Mouse (Mus musculus) embryonic fibroblast, embryonic 13.5 days (primary cell): Measurements from ENCODE around the gene Ttll7. TPM values are rescaled to one million over a fixed set of nuclear protein-coding genes. Genes with fewer than 3 reads are reported as not detected.

ENCODE experiments used
- H3K27ac ChIP-seq: 2 replicates; pipeline ENCODE4 v1.5.1; 2012; ENCODE audit warnings: low read length, control low read depth, inconsistent platforms; ENCODE audit not compliant: insufficient read depth
- H3K4me1 ChIP-seq: 2 replicates; pipeline ENCODE4 v1.6.1; 2011; ENCODE audit warnings: low read length; ENCODE audit not compliant: control insufficient read depth, insufficient read depth
- H3K4me3 ChIP-seq: 2 replicates; pipeline ENCODE4 v1.5.1; 2011; ENCODE audit warnings: mild to moderate bottlenecking, control low read depth, low read length; ENCODE audit not compliant: insufficient read depth
- CTCF ChIP-seq: IDR thresholded peaks from 2 replicates; pipeline ENCODE4 v1.5.1; 2011; ENCODE audit warnings: mild to moderate bottlenecking, control low read depth, low read length, moderate library complexity, borderline replicate concordance; ENCODE audit not compliant: insufficient read depth
- POLR2A ChIP-seq: IDR thresholded peaks from 2 replicates; pipeline ENCODE4 v1.6.1; 2011; ENCODE audit warnings: low read depth, mild to moderate bottlenecking, control low read depth, low read length, moderate library complexity
- polyA plus RNA-seq: library from polyadenylated mRNA; stranded (reverse); fragments of >200 nt; gene quantifications from 2 replicates; pipeline ENCODE4 v1.2.4, GENCODE M21; 2011; ENCODE audit warnings: low read depth; ENCODE audit not compliant: missing spikeins, insufficient read length

Ttll7 gene
- polyA plus RNA-seq, 1 experiment, result 7.0 TPM

GRCm38 (mm10) chr3:146964384-146964783 lies 112.2 kb downstream of the Ttll7 start:
- TF ChIP-seq POLR2A, result no peak
- TF ChIP-seq CTCF, result no peak

GRCm38 (mm10) chr3:146967242-146967641 lies 115.1 kb downstream of the Ttll7 start:
- Histone ChIP-seq H3K4me3 (no peak overlapping the region), H3K4me1 (no peaks in the 10 kb centered on the region), H3K27ac (no peak overlapping the region)
- TF ChIP-seq POLR2A (no peak), CTCF (no peak)

More at GRCm38 (mm10) chr3:146964384-146964783, 112.2 kb downstream of the Ttll7 start:
- no peaks in the 10 kb centered on the region for H3K4me1 ChIP-seq
- no peak overlapping the region for H3K4me3 ChIP-seq
- H3K27ac ChIP-seq, result no peak overlapping the region

GRCm38 (mm10) chr3:146967834-146968233 lies 115.7 kb downstream of the Ttll7 start:
- no peaks in the 10 kb centered on the region for H3K4me1 ChIP-seq
- no peak for TF ChIP-seq POLR2A
- no peak for TF ChIP-seq CTCF
- H3K4me3 ChIP-seq, result no peak overlapping the region

GRCm38 (mm10) chr3:146978272-146978671 lies 126.1 kb downstream of the Ttll7 start:
- TF ChIP-seq CTCF (no peak), POLR2A (no peak)
- H3K27ac ChIP-seq, result no peak overlapping the region
- H3K4me3 ChIP-seq, result no peak overlapping the region
- no peaks in the 10 kb centered on the region for H3K4me1 ChIP-seq

More at GRCm38 (mm10) chr3:146967834-146968233, 115.7 kb downstream of the Ttll7 start:
- no peak overlapping the region for H3K27ac ChIP-seq

GRCm38 (mm10) chr3:146993834-146994669 lies 141.9 kb downstream of the Ttll7 start:
- TF ChIP-seq POLR2A (no peak), CTCF (peak; percentile 76)
- Histone ChIP-seq H3K4me3 (no peak overlapping the region), H3K27ac (no peak overlapping the region), H3K4me1 (no peaks in the 10 kb centered on the region)

- Histone ChIP-seq H3K4me3 (no peak overlapping the region), H3K27ac (no peak overlapping the region), H3K4me1 (no peaks in the 10 kb centered on the region)
- TF ChIP-seq CTCF (no peak), POLR2A (no peak)
Measured at GRCm38 (mm10) chr3:146994670-146995415, 142.7 kb downstream of the Ttll7 start.

- TF ChIP-seq POLR2A (no peak), CTCF (no peak)
- H3K4me3 ChIP-seq, result no peak overlapping the region
- no peak overlapping the region for H3K27ac ChIP-seq
- H3K4me1 ChIP-seq, result no peaks in the 10 kb centered on the region
Measured at GRCm38 (mm10) chr3:146999148-146999547, 147.0 kb downstream of the Ttll7 start.

GRCm38 (mm10) chr3:147000963-147001362 lies 148.8 kb downstream of the Ttll7 start:
- H3K27ac ChIP-seq, result no peak overlapping the region
- no peaks in the 10 kb centered on the region for H3K4me1 ChIP-seq
- no peak overlapping the region for H3K4me3 ChIP-seq
- TF ChIP-seq POLR2A, result no peak
- no peak for TF ChIP-seq CTCF

- TF ChIP-seq POLR2A (no peak), CTCF (no peak)
- Histone ChIP-seq H3K27ac (no peak overlapping the region), H3K4me1 (no peaks in the 10 kb centered on the region), H3K4me3 (no peak overlapping the region)
Measured at GRCm38 (mm10) chr3:147001557-147001956, 149.4 kb downstream of the Ttll7 start.

GRCm38 (mm10) chr3:147016506-147016905 lies 164.3 kb downstream of the Ttll7 start:
- H3K4me1 ChIP-seq, result peaks cover 2% of the 10 kb centered on the region; the same call in 1 of the 2 replicates
- no peak for TF ChIP-seq POLR2A
- no peak for TF ChIP-seq CTCF
- H3K4me3 ChIP-seq, result no peak overlapping the region
- H3K27ac ChIP-seq, result no peak overlapping the region
